Mouse (Mus musculus): ENCODE data around the gene Cnn2.
A peak's percentile ranks its signal among the peaks of the same experiment; 100 is the strongest.

Cnn2 gene

GRCm38 (mm10) chr10:79970415-79971182, 17.8 kb upstream of the Cnn2 start, which contains the start of gene Grin3b:
Grin3b (plus strand) TSS chr10:79970715.
- DNase-seq (ENCODE audit: low spot score in 2 of 2) = no peak

- no peak for DNase-seq (ENCODE audit: low spot score in 2 of 2)
Observed at GRCm38 (mm10) chr10:79971183-79971497, 17.2 kb upstream of the Cnn2 start.

DNA sequence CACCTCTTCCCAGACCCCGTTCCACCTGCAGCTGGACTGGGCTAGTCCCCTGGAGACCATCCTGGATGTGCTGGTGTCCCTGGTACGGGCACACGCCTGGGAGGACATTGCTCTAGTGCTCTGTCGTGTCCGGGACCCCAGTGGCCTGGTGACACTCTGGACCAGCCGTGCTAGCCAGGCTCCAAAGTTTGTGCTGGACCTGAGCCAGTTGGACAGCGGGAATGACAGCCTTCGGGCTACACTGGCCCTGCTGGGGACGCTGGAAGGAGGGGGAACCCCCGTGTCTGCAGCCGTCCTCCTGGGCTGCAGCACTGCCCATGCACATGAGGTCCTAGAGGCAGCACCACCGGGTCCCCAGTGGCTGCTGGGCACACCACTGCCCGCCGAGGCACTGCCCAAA, 15.6 kb upstream of the Cnn2 start:
- no peak for DNase-seq (ENCODE audit: low spot score in 2 of 2)

DNA sequence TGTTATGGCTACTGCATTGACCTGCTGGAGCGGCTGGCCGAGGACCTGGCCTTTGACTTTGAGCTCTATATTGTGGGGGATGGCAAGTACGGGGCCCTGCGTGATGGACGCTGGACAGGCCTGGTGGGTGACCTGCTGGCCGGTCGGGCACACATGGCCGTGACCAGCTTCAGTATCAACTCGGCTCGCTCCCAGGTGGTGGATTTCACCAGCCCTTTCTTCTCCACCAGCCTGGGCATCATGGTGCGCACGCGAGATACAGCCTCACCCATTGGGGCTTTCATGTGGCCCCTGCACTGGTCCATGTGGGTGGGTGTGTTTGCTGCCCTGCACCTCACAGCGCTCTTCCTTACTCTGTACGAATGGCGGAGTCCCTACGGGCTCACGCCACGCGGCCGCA, 14.3 kb upstream of the Cnn2 start:
- no peak for DNase-seq (ENCODE audit: low spot score in 2 of 2)

DNA sequence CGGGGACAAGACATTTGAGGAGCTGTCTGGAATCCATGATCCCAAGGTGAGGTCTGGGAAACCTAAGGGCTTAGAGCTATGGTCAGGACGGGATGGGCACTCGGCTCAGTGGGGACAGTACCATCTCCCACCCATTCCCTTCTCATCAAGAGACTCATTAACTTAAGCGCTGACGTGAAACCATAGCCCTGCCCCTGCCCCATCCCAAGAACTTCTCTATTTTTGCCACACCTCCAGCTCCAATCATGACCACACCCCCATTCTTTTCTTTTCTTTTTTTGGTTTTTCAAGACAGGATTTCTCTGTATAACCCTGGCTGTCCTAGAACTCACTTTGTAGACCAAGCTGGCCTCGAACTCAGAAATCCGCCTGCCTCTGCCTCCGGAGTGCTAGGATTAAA, 13.7 kb upstream of the Cnn2 start:
- no peak for DNase-seq (ENCODE audit: low spot score in 2 of 2)

GRCm38 (mm10) chr10:79976071-79976721, 12.2 kb upstream of the Cnn2 start:
- no peak for DNase-seq (ENCODE audit: low spot score in 2 of 2)

DNA sequence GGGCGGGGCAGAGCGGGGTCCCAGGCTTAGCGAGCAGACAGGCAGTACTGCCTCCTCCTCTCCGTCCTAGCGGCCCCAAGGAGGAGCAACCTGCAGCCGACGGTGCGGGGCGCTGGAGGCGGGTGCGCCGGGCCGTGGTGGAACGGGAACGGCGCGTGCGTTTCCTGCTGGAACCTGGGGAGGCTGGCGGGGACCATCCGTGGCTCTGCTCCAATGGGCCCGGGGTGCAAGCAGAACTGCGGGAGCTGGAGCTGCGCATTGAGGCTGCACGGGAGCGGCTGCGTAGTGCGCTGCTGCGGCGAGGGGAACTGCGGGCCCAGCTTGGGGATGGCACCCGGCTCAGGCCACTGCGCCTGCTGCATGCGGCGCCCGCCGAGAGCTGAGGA, 11.7 kb upstream of the Cnn2 start:
- DNase-seq (ENCODE audit: low spot score in 2 of 2) = no peak

DNA sequence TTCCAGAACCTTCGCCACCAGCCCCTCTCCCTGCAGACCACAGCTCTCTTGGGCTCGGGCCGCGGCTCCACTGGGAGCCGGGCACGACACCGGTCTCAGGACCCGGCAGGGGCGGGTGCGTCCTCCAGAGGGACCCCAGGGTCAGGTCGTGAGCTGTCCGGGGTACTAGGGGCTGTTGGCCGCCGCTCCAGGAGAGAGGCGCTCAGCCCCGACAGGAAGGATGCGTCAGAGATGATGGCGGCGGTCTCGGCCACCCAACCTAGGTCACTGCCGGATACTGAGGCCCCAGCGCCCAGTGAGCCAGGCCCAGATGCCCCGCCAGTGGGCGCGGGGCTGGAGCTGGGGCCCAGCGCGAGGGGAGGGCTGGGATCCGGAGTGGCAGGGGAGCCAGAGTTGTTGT, 11.1 kb upstream of the Cnn2 start:
- no peak for DNase-seq (ENCODE audit: low spot score in 2 of 2)

- no peak for DNase-seq (ENCODE audit: low spot score in 2 of 2)
Observed at GRCm38 (mm10) chr10:79978061-79978460, 10.3 kb upstream of the Cnn2 start.

- DNase-seq (ENCODE audit: low spot score in 2 of 2) = no peak
Observed at GRCm38 (mm10) chr10:79979401-79980155, 8.8 kb upstream of the Cnn2 start.

GRCm38 (mm10) chr10:79983205-79983604, 5.2 kb upstream of the Cnn2 start:
- no peak for DNase-seq (ENCODE audit: low spot score in 2 of 2)

DNA sequence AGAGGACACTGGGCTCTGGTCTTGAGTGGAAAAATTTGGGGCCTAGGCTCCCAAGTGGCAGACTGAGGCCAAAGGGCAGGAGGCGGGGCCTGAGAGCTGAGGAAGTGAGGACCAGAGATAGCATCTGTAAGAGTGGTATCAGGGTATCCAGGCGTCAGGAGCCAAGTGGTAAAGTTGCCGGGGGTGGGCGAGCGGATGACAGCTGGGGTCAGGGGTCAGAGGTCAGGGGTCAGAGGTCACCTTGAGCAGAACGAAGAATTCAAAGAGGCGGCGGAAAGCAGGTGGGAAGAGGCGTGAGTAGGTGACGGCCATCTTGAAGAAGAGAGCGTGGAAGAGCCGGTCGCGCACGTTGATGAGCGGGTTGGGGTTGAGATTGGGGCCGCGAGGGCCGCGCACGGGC, 4.7 kb upstream of the Cnn2 start:
- peak; percentile 72 to 82 for DNase-seq (ENCODE audit: low spot score in 2 of 2)

DNA sequence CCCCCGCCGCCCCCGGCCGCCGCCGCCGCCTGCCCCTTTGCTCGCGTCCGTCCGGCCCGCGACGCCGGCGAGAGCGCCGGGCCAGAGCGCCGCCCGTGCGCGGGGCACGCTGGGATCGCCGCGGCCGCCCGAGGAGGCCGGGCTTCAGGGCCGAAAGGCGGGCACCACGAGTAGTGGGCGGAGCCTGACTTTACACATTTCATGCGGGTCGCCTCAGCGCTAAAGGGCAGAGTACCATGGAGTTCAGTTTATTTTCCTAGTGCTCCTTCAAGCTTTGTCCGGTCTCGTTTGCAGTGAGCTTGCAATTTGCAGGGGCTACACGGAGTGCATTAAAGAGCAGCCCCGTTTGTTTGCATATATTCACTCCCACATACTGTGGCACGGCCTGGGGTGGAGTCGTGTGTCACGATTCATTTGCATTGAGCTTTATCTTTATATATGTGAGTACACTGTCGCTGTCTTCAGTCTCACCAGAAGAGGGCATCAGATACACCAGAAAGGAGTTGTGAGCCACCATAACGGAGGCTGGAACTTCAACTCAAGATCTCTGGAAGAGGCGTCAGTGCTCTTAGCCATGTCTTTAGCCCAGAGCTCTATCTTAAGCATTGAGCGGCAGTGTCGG, 4.1 kb upstream of the Cnn2 start, which contains the start of gene Tmem259:
Gene Tmem259 (minus strand): TSS at position 136 of the 622 bp plus-strand sequence.
- DNase-seq (ENCODE audit: low spot score in 2 of 2) = peak; percentile 77 to 82

GRCm38 (mm10) chr10:79984871-79985270, 3.5 kb upstream of the Cnn2 start:
- peak; percentile 94 to 98 for DNase-seq (ENCODE audit: low spot score in 2 of 2)

DNA sequence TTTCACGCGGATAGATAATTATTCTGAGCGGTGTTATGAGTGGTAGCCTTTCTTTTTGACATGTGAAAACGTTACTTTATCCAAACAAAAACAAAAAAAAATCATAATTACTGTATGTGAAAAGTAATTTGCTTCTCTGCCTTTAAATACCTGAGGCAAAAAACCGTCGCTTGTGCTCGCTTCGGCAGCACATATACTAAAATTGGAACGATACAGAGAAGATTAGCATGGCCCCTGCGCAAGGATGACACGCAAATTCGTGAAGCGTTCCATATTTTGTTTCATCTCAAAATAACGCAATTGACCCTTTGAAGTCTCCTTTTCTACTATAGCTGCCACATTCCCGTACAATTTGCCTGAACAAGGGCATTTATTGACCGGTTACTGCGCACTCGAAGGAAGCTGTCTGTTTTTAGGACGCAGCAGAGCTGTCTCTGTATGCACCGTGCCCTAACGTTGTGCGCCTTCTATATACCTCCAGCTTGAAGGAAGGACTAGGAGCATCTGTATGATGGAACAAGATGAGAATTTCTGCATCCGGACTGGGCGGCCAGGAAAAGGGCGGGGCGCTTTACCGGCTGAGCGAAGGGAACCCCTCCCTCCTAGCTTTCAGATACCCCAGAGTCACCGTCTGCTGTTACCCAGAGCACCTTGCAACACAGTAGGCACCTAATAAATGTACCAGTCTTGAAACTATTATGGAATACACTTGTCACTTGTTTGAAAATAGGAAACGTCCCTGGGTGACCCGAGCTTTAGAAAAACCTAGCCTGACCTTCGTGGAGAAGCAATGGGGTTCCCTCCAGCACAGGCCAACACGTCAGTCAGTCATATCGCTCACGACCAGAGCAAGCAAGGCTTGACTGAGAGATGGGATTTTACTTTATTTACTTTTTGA, 2.8 kb upstream of the Cnn2 start:
- peak in 1 of 2 experiments; percentile 54 for DNase-seq (ENCODE audit: low spot score in 2 of 2)

DNA sequence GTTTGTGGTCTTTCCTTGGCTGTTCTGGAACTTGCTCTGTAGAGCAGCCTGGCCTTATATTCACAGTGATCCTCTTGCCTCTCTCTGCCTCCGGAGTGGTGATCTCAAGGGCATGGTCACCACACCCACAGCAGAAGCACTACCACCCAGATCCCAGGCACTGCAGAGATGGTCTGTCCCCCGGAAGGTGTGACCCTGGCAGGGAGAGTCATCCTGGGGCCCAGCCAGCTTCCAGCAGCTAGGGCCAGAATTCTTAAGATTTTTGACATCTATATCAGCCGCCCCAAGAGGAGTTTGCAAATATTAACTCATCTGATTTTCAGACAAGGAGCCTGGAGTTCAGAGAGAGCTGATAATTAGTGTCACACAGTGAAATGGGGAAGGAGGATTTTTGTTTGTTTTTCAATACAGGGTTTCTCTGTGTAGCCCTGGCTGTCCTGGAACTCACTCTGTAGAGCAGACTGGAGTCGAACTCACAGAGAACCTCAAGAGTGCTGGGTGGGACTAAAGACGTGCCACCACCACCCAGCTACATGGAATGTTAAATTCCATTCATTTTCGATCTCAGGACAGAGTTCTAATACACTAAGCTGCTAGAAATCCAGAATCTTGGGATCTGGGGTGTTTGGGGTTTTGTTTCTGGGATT, 2.0 kb upstream of the Cnn2 start:
- DNase-seq (ENCODE audit: low spot score in 2 of 2) = no peak

- peak; percentile 70 to 75 for DNase-seq (ENCODE audit: low spot score in 2 of 2)
Observed at GRCm38 (mm10) chr10:79986963-79987362, 1.4 kb upstream of the Cnn2 start.

DNA sequence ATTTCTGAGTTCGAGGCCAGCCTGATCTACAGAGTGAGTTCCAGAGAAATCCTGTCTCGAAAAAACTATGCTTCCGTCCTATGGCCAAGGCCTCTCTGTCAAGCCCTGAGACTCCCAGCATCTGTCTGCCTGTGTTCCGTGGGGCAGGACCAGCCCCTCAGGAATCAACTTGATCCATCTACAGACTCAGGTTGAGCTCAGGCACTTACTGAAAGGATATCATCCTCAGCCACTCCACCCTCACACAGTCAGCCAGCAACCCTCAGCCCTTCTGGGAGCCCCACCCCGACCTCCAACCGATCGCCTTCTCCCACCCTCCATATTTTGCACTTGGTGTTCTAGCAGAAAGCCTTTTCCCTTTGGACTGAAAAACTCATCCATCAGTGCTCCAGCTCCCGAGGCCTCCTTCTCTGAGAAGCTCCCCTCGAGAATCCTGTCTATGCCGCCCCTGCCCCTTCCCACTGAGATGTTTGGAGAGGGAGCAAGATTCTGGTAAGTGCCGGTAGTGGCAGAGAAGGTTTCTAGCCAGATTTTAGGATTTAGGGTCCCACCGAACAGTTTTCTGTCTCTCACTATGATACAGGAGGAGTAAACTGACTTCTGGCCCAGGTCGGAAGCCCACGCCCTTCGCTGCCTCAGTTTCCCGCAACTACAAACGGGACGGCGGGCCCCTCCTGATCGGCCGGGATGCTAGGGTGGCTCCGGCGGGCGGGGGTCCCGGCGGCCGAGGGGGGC, 446 bp upstream of the Cnn2 start:
- no peak for DNase-seq (ENCODE audit: low spot score in 2 of 2)

GRCm38 (mm10) chr10:79989272-79989786, 945 bp downstream of the Cnn2 start:
- DNase-seq (ENCODE audit: low spot score in 2 of 2) = no peak

- no peak for DNase-seq (ENCODE audit: low spot score in 2 of 2)
Observed at GRCm38 (mm10) chr10:79989870-79990269, 1.5 kb downstream of the Cnn2 start.
